Mouse (Mus musculus) liver, adult 2 months (tissue): ENCODE results near the gene Slco1a1.

Experiments
- CTCF ChIP-seq: fragments of 200-500 bp; IDR thresholded peaks from 2 replicates; pipeline ENCODE4 v1.5.1; 2011; ENCODE audit warnings: low read depth, low read length, control low read depth
- POLR2A ChIP-seq: fragments of 200-500 bp; IDR thresholded peaks from 2 replicates; pipeline ENCODE4 v1.6.1; 2011; ENCODE audit warnings: low read length, control low read depth; ENCODE audit not compliant: insufficient read depth; ENCODE audit errors: extremely low read depth

- no peak for TF ChIP-seq CTCF
- no peak for TF ChIP-seq POLR2A
Observed at GRCm38 (mm10) chr6:141868735-141869134, 78.0 kb downstream of the Slco1a1 start.
